Mouse (Mus musculus) naive thymus-derived CD4-positive, alpha-beta T cell, adult 2 months (primary cell): ENCODE measurements around the gene 2310057J18Rik.
"Not testable (repeated sequence)": the region's sequence is repeated elsewhere in the genome, so short reads cannot be mapped to it uniquely, and the experiment has no call there.

Source experiments
- DNase-seq: peaks from one replicate; pipeline ENCODE4 v3.0.0-alpha.2; 2011; ENCODE audit warnings: low read depth

2310057J18Rik gene

GRCm38 (mm10) chr10:28986203-28986602, at the start of gene 2310057J18Rik:
Gene 2310057J18Rik (minus strand): TSS chr10:28986303.
- no peak for DNase-seq

- DNase-seq: not testable (repeated sequence)
Observed at GRCm38 (mm10) chr10:29029960-29030359, 43.9 kb upstream of the 2310057J18Rik start.

GRCm38 (mm10) chr10:29019496-29020270, 33.6 kb upstream of the 2310057J18Rik start:
- no peak for DNase-seq

- DNase-seq: no peak
Observed at GRCm38 (mm10) chr10:28997776-28998175, 11.7 kb upstream of the 2310057J18Rik start.

GRCm38 (mm10) chr10:28988990-28989389, 2.9 kb upstream of the 2310057J18Rik start:
- DNase-seq: no peak

GRCm38 (mm10) chr10:28968189-28968588, 17.9 kb downstream of the 2310057J18Rik start:
- DNase-seq: no peak

- DNase-seq: peak; percentile 66
Observed at GRCm38 (mm10) chr10:28955138-28955537, 31.0 kb downstream of the 2310057J18Rik start.

- peak; percentile 4 for DNase-seq
Observed at GRCm38 (mm10) chr10:28954515-28954914, 31.6 kb downstream of the 2310057J18Rik start.
